Mouse (Mus musculus): ENCODE results near the gene Mthfd1l.
"Not testable (repeated sequence)": the region's sequence is repeated elsewhere in the genome, so short reads cannot be mapped to it uniquely, and the experiment has no call there.

Gene Mthfd1l

DNA sequence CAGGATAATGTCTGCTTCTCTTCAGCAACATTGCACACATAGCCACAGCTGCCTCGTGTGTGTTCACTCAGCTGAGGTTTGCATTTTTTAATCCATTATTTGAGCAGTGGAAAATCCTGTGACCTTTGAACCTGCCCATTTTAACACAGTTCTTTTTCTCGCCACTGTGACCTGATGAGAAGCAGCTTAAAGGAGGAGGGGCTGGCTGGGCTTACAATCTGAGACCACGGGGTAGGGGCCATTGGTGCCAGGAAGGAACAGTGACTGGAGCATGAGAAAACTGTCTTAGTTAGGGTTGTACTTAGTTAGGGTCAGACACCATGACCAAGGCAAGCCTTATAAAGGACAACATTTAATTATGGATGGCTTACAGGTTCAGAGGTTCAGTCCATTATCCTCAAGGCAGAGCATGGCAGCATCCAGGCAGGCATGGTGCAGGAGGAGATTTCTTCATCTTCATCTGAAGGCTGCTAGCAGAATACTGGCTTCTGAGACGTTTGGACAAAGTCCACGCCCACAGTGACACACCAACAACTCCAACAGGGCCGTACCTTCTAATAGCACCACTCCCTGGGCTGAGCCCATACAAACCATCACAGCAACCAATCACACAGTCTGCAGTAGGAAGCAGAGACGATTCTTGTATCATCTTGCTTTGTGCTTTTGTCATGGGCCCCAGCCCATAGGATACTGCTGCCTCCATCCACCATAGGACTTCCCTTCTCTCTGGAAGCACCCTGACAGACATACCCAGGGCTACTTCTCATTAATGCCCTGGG lies 112.6 kb downstream of the Mthfd1l start:
- no peak for DNase-seq

DNA sequence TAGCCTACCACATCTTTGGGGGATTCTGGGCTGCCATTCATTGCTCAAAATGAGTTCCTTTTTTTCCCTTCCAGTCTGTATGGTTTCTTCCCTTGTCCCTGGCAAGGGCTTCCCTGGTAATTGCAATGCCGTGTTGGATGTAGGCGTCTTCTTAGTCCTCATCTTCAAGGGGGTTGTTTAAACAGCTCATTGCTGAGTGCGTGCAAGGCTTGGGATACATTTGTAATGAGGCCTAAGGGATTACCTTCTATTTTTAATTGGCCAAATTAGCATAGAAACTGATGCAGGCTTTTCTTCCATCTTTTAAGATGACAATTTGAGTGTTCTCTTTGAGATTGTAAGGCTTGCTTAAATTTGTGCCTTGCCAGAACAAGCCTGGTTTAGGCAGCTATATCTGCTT lies 114.6 kb downstream of the Mthfd1l start:
- no peak for DNase-seq

DNA sequence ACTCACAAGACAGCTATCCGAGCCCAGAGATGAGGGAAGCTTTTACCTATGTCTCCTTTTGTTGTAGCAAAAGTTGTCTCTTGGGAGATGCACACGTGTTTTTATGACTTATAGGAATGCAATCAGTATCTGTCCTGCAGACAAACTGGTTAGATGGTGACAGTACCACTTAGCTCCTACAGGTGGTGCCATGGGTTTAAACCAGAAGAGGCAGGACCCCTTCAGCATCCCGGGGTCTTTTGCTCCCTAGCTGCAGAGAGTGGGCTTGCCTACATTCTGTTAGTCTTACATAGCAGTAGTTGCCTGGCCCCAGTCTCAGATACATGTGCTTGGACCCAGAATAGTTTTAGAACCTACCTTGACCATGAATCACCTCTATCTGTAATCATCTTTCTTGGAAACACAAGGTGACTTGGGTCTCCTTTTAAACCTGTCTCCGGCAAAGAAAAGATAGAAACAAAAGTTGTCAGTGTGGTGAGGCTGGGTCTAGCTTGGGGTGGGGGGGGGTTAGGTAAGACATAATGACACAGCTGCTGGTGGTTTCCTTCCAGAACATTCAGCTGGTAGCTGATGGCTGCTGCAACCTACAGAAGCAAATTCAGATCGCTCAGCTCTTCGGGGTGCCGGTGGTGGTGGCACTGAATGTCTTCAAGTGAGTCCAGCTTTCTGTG lies 116.0 kb downstream of the Mthfd1l start:
- DNase-seq = no peak

DNA sequence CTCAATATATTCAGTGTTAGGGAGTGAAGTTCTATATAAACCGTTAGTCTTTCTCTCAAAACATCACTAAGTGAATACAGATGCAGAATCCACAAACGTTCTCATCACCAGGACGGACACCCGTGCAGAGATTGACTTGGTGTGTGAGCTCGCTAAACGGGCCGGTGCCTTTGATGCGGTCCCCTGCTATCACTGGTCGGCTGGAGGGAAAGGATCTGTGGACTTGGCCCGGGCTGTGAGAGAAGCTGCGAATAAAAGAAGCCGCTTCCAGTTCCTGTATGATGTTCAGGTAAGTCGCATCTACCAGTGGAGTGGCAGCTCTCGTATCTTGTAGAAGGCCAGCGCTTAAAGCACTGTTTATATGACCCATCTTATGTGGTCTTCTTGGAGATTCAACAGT lies 117.0 kb downstream of the Mthfd1l start:
- no peak for DNase-seq

DNA sequence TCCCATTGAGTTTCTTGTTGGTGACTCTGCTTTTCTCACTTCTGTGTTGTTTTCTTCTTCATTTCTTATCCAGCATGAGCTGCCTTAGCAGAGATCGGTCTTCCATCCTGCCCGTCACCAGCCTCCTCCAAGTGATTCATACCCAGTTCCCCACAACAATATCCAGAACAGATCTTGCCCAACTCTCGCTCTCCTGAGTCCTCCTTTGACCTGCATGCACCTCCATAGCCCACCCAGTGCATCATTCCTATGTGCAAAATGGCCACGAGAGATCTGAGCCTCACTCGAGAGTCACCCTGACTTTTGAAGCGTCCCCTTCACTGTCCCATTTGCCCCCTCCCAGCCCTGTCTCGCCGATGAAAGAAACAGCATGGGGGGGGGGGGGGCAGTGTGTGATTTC lies 120.1 kb downstream of the Mthfd1l start:
- DNase-seq = no peak

DNA sequence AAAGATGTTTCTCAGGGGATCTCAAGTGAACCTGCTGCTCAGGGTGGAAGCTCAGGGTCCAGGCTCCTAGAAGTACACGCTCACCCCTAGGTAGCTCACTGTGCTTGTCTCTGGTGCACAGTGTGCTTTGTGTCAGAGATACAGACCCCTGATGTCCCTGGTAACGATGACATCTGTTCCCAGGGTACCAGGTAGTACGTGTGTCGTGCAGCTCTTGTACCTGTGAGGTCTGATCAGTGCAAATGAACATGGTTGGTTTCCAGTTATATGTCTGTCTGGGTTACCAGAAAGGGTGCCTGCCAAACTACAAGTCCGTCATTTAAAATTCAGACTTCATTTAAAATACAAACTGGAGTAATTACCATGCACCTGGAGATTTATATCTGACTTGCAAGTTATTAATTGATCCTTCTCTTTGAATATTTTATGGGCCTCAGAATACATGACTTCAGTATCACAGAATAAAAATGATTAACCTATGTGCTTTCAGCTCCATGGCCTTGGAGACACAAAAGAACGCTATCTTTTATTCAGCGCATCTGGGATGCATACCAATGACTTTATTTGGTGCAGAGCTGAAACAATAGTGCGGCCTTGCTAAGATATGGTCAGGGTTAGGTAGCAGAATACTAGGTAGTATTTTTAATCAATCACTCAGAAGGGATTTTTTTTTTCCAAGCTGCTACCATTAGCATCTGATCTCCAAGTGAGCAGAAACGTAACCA lies 121.3 kb downstream of the Mthfd1l start:
- DNase-seq = no peak

DNA sequence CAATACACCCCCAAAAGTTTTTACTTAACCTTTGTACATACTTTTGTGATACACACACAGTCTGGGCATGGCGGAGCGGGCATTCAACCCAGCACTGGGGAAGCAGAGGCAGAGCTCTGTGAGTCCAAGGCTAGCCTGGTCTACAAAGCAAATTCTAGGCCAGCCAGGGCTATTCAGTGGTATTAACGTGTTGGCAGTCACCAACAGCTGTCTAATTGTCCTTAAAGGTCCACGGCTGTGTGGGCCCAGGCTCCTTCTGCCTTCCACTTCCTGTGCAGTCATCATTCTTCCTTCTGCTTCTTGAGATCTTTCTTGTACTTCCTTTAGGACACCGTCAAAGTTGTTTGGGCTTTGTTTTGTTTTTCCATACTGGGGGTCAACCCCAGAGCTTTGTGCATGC lies 123.2 kb downstream of the Mthfd1l start:
- no peak for DNase-seq

DNA sequence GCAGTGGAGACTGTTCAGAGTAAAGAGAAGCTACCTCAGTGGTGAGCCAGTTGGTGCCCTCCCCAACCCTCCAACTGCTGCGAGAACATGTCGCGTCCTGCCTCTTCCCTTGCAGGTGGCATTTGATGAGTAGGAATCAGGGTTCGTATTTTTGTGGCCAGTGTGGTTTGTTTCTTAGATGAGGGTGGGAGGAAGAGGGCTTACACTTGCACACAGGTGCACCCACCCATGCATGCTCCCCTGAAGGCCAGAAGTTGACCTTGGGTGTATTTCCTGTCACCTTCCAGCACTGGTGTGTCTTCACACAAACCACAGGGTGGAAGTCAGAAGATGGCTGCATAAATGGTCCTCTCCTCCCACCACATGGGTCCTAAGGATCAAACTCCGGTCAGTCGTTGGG lies 127.1 kb downstream of the Mthfd1l start:
- DNase-seq = no peak

DNA sequence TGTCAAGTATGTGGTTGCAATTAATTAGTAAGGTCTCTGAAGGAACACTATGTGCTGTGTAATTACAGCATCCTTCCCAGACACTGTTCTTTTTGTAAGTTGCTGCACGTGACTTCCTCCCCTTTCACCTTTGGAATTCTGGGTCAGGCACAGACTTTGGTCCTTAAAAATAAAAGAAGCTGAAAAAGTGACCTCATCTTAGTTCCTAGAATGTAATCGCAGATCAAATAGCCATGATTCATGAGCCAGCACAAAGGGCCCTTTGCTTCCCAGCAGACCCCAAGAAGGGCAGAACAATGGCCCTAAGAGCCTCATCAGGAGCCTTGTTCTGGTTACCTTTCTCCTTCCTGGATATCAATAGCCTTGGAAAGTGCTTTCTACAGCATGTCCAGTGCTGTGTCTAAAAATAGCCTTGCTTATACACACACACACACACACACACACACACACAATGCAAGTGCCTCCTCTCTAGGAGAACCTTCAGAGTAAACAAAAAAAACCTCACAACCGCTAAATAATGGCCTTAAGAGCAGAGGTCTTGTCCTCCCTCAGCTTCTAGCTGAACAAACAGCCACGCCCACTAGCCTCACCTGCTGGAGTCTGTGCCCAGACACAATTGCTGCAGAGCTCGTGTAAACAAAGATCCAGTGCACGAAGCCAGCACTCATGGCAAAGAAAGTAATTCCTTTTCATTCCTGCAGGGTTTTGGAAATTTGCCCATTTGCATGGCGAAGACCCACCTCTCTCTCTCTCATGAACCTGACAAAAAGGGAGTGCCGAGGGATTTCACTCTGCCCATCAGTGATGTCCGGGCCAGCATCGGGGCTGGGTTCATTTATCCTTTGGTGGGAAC lies 133.0 kb downstream of the Mthfd1l start:
- no peak for DNase-seq

DNA sequence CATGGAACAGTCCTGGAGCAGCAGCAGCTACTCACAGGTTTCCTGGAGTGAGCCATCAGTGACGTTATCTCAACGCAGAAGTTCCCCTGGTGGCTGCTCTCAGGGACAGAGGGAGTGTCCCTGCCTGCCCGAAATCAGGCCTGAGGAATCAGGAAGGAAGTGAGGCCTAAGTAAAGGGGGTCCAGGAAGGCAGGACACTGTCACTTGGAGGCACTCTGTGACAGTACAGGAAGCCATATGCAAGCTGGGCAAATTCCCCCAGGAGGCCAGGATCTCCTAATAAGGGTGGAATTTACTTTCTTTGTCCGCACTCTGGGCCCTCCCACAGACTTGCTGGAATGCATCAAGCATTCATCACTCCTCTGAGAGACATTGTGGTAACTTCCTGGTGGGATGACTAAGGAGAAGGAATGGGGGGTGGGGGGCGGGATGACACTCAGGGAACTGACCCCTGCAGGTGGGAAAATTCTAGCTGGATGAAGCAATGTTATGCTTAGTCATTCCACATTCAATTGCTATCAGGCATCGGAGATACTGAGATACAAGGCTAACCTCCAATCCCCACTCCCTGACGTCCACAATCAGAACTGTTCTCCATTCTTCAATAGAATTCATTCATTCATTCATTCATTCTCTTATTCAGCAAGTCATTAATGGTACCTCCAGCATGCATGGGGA lies 134.9 kb downstream of the Mthfd1l start:
- no peak for DNase-seq

DNA sequence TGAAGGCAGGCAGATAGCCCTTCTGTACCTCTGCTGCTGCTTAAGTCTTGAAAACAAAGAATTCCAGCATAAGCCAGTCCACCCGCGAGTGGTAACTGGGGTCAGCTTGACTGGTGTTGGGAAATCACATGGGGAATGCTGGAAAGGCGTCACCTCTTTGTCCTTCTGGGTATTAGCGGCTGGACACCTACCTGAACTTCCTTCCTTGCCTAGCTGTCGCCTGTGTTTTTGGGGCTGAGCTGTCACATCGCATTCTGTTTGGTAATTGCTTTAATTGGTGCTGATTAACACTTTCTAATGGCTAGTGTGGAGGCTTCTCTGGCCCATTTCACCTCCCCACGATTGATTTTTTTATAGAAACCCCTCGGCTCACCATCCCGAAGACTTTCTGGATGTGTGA lies 135.5 kb downstream of the Mthfd1l start:
- no peak for DNase-seq

DNA sequence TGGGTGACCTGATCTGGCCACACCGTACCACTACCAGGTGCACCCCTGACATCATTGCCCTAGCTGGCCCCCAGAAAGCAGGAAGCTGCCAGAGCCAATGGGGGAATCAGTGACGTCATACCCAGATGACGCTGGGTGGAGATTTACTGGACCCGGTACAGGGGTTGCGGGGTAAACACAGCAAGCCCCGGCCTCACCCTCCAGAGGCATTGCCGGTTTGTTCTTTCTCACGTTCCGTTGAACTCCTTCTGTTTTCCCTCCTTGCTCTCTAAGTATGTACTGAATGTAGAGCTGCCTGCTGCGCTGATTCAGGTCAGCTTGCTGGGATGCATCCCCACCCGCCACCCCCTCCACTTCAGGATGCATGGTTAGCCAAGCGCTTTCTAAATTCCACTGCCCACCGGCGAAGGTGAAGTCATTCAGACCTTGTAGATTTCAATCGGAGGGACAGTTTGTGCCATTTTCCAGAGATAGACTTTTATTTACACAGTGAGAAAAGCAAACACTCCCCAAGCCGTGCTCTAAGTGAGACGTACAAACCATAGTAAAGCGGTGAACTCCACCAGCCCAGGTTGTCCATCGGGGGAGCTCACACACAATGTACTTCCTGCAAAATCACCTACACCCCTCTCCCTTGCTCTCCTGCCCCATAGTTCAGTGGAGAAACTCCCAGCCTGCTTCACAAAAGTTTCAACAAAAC lies 138.3 kb downstream of the Mthfd1l start:
- peak in 1 of 2 experiments; percentile 11 for DNase-seq

DNA sequence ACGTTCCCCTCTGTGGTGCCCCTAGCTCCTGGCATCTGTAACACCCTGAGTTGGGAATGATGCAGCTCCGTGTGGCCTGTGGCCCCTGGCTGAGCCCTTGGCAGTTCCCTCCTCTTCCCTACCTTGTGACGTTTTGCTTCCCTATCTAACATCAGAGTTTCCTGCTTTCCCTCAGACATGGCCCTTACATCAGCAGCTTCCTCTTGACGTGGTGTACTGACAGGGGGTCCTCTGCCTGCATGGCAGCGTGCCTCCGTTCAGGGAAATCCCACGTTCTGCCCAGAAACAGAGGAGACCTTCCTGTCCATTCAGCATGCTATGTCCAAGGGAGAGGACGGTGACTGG lies 138.8 kb downstream of the Mthfd1l start:
- no peak for DNase-seq

DNA sequence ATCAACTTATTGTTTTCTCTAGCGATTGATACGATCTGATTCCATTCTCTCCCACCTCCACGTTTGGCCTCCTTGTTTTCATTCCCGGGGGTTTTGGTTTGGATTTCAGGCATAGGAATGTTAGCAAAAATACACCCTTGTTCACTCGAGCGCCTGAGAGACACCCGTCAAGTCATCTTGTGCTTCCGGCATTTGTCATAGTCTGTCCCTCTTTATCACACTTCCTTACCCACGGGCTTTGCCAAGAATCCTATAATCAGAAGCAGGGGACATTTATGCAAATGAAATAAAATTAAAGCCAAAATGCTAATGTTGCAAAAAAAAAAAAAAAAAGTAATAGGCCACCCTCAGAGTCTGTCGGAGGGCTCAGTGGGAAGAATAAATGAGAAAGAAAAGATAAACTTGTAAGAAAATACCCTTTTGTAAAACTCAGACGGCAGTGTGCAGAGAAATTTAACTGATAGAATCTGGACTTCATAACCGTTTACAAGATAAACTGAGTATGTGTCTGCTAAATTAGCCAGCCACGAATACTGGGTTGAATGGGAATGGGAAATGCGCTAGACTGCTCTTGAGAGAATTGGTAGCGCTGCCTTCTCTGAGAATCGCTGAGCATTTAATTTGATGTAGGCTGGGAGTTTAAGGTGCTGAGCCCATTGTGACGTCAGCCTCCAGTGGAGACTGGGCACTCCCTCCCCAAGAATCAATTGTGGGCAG lies 139.9 kb downstream of the Mthfd1l start:
- DNase-seq = no peak

DNA sequence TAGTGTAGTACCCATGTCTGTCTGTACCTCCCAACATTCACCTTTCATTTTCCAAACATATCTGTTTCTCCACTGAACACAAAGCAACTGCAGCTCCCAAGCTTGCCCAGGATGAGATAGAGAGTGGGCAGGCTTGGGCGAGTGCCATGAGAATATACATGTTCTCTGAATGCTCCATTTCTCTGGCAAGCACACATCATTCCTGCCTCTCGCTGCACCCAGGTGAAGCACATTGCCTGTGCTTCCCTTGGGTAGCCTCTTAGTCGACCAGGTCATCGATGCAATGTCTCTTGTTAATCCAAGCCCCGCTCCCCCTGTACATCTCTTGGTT lies 140.4 kb downstream of the Mthfd1l start:
- DNase-seq = peak in 1 of 2 experiments; percentile 16

DNA sequence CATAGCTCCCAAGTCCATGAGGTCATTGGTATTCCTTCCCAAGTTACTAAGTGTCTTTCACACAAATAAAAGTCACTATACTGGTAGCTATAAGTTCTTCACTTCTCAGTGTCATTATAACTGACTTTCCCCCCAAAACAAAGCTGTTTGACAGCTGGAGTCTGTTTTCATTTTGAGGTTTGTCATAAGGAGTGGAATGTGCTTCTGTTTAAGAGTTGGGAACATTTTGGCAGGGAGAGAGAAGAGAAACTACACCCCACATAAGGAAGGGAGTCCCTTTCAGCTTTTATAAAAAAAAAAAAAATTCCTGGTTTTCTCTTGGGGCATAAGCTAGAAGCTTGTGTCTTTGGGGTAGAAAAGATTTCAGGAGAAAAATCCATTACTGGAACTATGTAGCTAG lies 143.7 kb downstream of the Mthfd1l start:
- no peak for DNase-seq

DNA sequence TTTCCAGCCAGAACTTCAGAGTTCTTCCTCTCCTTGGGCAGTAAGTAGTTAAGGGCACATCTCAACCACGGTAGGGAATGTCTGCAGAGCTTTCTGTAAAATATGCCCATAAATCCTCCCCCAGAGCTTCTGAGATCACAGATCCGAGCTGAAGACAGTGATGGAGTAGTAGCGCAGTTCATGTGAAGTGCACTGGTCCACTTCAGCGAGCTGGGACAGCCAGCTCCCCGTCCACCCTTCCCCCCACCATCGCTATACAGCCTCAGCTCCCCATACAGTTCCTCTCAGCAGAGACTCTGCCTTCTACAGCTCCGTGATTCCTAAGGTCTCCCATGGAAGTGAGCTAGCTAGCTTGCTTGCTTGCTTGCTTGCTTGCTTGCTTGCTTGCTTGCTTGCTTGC lies 144.2 kb downstream of the Mthfd1l start:
- no peak for DNase-seq

DNA sequence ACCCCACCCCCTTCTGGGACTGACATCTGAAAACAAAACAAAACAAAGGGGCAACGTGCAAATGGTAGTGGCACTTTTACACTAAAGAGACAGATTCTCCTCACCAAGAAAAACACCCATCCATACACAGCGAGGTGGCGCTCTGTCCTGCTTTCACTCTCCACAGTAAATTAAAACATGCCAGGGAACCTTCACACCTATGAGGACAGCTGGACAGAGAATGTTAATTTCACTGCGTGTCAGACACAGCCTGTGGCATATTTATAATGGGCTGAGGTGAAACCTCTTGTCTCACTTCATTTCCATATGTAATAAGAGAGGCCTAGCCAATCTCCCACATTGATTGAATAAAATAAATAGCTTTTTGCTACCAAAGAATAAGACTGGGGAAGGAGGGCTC lies 146.4 kb downstream of the Mthfd1l start:
- no peak for DNase-seq

DNA sequence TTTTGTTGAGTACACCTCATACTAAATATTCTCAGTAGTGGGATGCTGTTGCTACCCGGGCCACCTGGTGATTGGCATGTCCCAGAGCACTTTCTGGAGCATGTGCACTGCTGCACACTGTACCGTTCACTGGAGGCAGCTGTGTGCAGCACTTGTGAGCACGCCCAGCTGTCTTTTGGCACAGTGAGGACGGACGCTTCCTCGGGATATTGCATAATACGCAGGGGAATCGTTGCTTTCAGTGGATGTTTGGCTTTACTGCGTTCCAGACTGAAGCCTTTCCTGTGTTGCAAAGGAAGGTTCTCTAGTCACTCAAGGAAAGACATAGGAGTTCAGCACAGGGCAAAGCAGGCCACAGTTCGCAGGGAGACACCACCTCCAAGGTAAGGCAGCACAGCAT lies 147.8 kb downstream of the Mthfd1l start:
- DNase-seq = no peak

DNA sequence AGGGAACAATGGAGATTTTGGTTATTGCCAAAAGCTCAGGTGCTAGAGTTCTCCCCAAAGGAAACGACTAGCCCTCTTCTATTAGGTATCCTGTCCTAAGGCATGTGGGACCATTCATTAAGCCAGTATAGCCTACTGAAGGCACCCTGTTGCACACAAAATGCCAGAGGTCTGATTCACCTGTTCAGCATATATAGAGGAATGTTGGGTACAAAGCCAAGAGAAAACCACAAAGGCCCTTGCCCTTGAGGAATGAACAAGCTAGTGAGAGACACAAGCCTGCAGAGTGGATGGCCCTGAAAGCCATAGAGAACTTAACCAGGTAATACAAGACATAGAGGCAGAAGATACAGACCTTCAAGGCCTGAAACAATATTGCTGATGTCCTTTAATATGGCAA lies 148.3 kb downstream of the Mthfd1l start:
- DNase-seq = no peak

DNA sequence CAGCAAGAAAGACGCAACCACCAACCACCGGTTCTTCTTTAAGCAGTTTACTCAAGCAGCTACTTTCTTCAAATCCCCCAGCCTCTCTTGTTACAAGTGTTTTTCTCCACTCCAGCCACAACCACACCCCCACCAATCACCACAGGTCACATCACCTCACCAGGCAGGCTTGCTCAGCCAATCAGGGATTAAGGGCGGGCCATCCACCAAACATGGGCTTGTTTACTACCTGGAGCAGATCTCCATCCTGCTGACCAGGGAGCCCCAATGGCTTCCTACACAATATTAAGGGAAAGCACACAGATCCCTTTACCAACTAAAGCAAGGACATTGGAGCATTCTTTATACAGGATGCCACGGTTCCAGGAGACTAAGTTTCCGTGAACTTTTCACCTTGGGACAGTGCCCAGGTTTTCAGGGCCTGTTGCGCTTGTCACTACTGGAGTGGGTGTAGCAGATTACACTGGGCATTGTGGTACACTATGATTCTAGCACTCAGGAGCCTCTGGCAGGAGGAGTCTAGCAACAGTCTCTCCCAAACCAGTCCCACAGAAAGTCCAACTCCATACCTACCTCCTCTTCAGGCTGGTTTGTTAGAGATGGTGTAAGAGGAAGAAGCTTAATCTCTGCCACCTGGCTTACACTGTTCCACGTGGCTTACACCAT lies 150.5 kb downstream of the Mthfd1l start:
- not testable (repeated sequence) for DNase-seq
